ENCODE assay signal across 10 mouse cellular contexts in the genomic region with DNA sequence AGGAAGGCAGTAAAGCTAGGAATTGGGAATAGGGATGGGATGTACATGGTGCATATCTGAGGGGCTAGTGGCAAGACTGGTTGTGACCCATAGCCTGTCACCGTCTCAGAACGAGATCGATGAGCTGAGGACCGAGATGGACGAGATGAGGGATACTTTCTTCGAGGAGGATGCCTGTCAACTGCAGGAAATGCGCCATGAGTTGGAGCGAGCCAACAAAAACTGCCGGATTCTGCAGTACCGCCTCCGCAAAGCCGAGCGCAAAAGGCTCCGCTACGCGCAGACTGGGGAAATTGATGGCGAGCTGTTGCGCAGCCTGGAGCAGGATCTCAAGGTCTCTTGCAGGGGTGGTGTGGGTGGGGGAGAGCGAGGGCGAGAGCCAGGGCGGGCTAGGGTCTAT. TPM values are rescaled to one million over a fixed set of nuclear protein-coding genes. Genes with fewer than 3 reads are reported as not detected.
DNase-seq lines count a peak whose midpoint lies in the region; ATAC-seq lines count a peak whose summit lies in the region.
"Had no signal": no experiment of that assay in that cellular context is flagged by ENCODE, and none has a peak within 500 bp of the region (broad histone marks: within the 10 kb centered on the region; RNA-seq: fewer than 3 reads in every experiment).

No protein-coding gene starts in this region.

- peaks cover 23% of the 10 kb centered on the region for H3K4me1 ChIP-seq in heart, embryonic 15.5 days (replicated peaks)

- intact Hi-C loops in heart, postnatal 10 days (cut with DNase I), result no loop called here
- intact Hi-C loops in left cerebral cortex, postnatal 14 days (cut with DNase I), result loop anchor here (5.0 kb wide), 2 partner anchors 59 to 164 kb away; partner anchors contain the start of gene Echdc1

- H3K9me3 ChIP-seq in heart, embryonic 15.5 days (replicated peaks), result no peaks in the 10 kb centered on the region

- peak overlapping the region; percentile 57; the same call in 1 of the 2 replicates for H3K4me3 ChIP-seq in heart, embryonic 15.5 days

- no peak overlapping the region for H3K27ac ChIP-seq in heart, embryonic 15.5 days

- H3K27me3 ChIP-seq in heart, embryonic 15.5 days, result peaks cover 61% of the 10 kb centered on the region

- 3% methylated on average over 21 of the region's 21 CpGs for WGBS in heart, embryonic 15.5 days

- H3K9ac ChIP-seq in heart, embryonic 15.5 days, result no peak overlapping the region

- peak overlapping the region; percentile 96 for H3K4me2 ChIP-seq in heart, embryonic 15.5 days

- DNase-seq in heart, postnatal 10 days, result no peak
- DNase-seq in cerebellum, postnatal 10 days, result peak; percentile 71 to 75
- peak; percentile 52 to 63 for DNase-seq in frontal cortex, postnatal 25 days (ENCODE audit: low spot score in 2 of 2)
- peak; percentile 85 for DNase-seq in left cerebral cortex, postnatal 14 days (ENCODE audit: low spot score in 2 of 2)
- peak; percentile 84 to 86 for DNase-seq in right cerebral cortex, adult 2 months (ENCODE audit: low spot score in 2 of 2)
- DNase-seq in thymus, postnatal 10 days (ENCODE audit: low spot score in 2 of 2), result no peak

- H3K36me3 ChIP-seq in heart, embryonic 15.5 days, result no peaks in the 10 kb centered on the region

- no peak for ATAC-seq in heart, embryonic 15.5 days (replicated peaks; ENCODE audit: insufficient number of reproducible peaks, insufficient read depth, low FRiP score, low read depth)
- no peak for ATAC-seq in erythroid progenitor cell, adult 5-6 weeks (replicated peaks; ENCODE audit: low FRiP score, poor library complexity, severe bottlenecking)

RNA-seq across cellular contexts. Expression of gene Soga3, which starts 4.4 kb away (rescaled TPM):
- polyA plus RNA-seq in heart, embryonic 15.5 days (2015; fragmentation: Nextera tagmentation; extraction: Ambion mirVana), result 0.19 and 0.51 TPM in 2 replicates
- not detected for total RNA-seq in heart, postnatal 10 days (2021)
- total RNA-seq in left cerebral cortex, postnatal 14 days (2021), result 100 to 1,000 TPM; 154 TPM
- total RNA-seq in erythroid progenitor cell, adult 5-6 weeks (2015; ENCODE audit: low replicate concordance), result not detected in 2 replicates
- not detected in 2 replicates for total RNA-seq in erythroid progenitor cell, adult 5-6 weeks (2017; ENCODE audit: low replicate concordance)
- total RNA-seq: hematopoietic stem cell, adult 5-6 weeks; MEL had no signal

RNA-seq across cellular contexts. Expression of gene Gm49353, which starts 50.7 kb away (rescaled TPM):
- polyA plus RNA-seq in heart, embryonic 15.5 days (2015; fragmentation: Nextera tagmentation; extraction: Ambion mirVana), result not detected in 2 replicates
- not detected for total RNA-seq in heart, postnatal 10 days (2021)
- total RNA-seq in left cerebral cortex, postnatal 14 days (2021), result 10 to 100 TPM; 27.6 to 29.4 TPM
- not detected in 2 replicates for total RNA-seq in erythroid progenitor cell, adult 5-6 weeks (2015; ENCODE audit: low replicate concordance)
- not detected in 2 replicates for total RNA-seq in erythroid progenitor cell, adult 5-6 weeks (2017; ENCODE audit: low replicate concordance)
- total RNA-seq: hematopoietic stem cell, adult 5-6 weeks; MEL had no signal

Comparison
In these comparisons a context has a peak if more than half of its experiments do, and no peak if none do; other contexts are left out.
1. DNase-seq: peak in cerebellum, postnatal 10 days (2 of 2), frontal cortex, postnatal 25 days (2 of 2), left cerebral cortex, postnatal 14 days (2 of 2) and right cerebral cortex, adult 2 months (2 of 2); none in heart, postnatal 10 days (0 of 2) and thymus, postnatal 10 days (0 of 2).
2. RNA of gene Soga3, which starts 4.4 kb away (total RNA-seq): 154 TPM in left cerebral cortex, postnatal 14 days; not detected in heart, postnatal 10 days and not detected in erythroid progenitor cell, adult 5-6 weeks; every median in the first group is over 100 times any median in the second.
3. RNA of gene Gm49353, which starts 50.7 kb away (total RNA-seq): 27.6 to 29.4 TPM in left cerebral cortex, postnatal 14 days; not detected in heart, postnatal 10 days and not detected in erythroid progenitor cell, adult 5-6 weeks; every median in the first group is over 10 times any median in the second.